Mouse (Mus musculus): ENCODE data around the gene Pstpip1.

GRCm38 (mm10) chr9:56067964-56068363 lies 21.8 kb upstream of the Pstpip1 start:
- no peak for TF ChIP-seq CTCF (IDR thresholded peaks at IDR 0.05; ENCODE audit: low read depth)
- TF ChIP-seq EP300 (optimal IDR thresholded peaks at IDR 0.05), result no peak
